Mouse (Mus musculus) neural tube, embryonic 12.5 days (tissue): ENCODE measurements around the gene Arl5b. TPM values are rescaled to one million over a fixed set of nuclear protein-coding genes. Genes with fewer than 3 reads are reported as not detected.

Source experiments
- polyA plus RNA-seq: library from polyadenylated mRNA; unstranded; fragments of >200 nt; fragmentation: Nextera tagmentation; extraction: Ambion mirVana; gene quantifications from 2 replicates; pipeline ENCODE4 v1.2.1, GENCODE M21; 2016

Arl5b gene
- polyA plus RNA-seq, 1 experiment from 2014 or later = 52.0 TPM

Other genes with a start within 250 kb of the Arl5b start
- 13.3 and 17.1 TPM in 2 replicates for gene Nsun6, start 5.7 kb downstream of the Arl5b start, polyA plus RNA-seq